Mouse (Mus musculus) testis, adult 2 months (tissue): ENCODE results near the gene Plce1.

ENCODE experiments used
- CTCF ChIP-seq: fragments of 200-500 bp; IDR thresholded peaks from 2 replicates; pipeline ENCODE4 v1.5.1; 2012; ENCODE audit warnings: low read depth, mild to moderate bottlenecking, inconsistent platforms, low read length, moderate library complexity; ENCODE audit not compliant: control insufficient read depth, insufficient read depth, insufficient replicate concordance
- POLR2A ChIP-seq: fragments of 200-500 bp; IDR thresholded peaks from 2 replicates; pipeline ENCODE4 v1.6.1; 2012; ENCODE audit warnings: low read depth, mild to moderate bottlenecking, inconsistent platforms, low read length, moderate library complexity; ENCODE audit not compliant: control insufficient read depth

- TF ChIP-seq CTCF: no peak
- no peak for TF ChIP-seq POLR2A
Measured at GRCm38 (mm10) chr19:38687326-38687725, 206.4 kb downstream of the Plce1 start.
